Mouse (Mus musculus) E14TG2a.4 (cell line): ENCODE measurements around the gene Wnt9b.

Source experiments
- H3K27me3 ChIP-seq: 2 replicates; pipeline ENCODE4 v1.6.1; 2014; ENCODE audit warnings: low read length, control low read depth; ENCODE audit not compliant: insufficient read depth
- H3K36me3 ChIP-seq: 2 replicates; pipeline ENCODE4 v1.6.1; 2014; ENCODE audit warnings: low read length, control low read depth; ENCODE audit not compliant: insufficient read depth
- H3K4me1 ChIP-seq: replicated peaks from 2 replicates; pipeline ENCODE4 v1.6.1; 2014; ENCODE audit warnings: low read depth, low read length, control low read depth
- H3K4me3 ChIP-seq: replicated peaks from 2 replicates; pipeline ENCODE4 v1.5.1; 2014; ENCODE audit warnings: mild to moderate bottlenecking, low read length
- H3K9me3 ChIP-seq: 2 replicates; pipeline ENCODE4 v1.6.1; 2014; ENCODE audit warnings: low read length, control low read depth
- CTCF ChIP-seq: conservative IDR thresholded peaks from 2 replicates; pipeline ENCODE4 v1.5.1; 2014; ENCODE audit warnings: low read length
- NANOG ChIP-seq: IDR thresholded peaks from 2 replicates; pipeline ENCODE4 v1.6.1; 2014; ENCODE audit warnings: borderline replicate concordance, low read length, mixed read lengths
- POU5F1 ChIP-seq: IDR thresholded peaks from 2 replicates; pipeline ENCODE4 v1.6.1; 2014; ENCODE audit warnings: low read length, borderline replicate concordance

The Wnt9b gene

GRCm38 (mm10) chr11:103721468-103722039 lies 28.1 kb downstream of the Wnt9b start:
- TF ChIP-seq POU5F1 = no peak
- peak; percentile 91 for TF ChIP-seq CTCF
- peaks cover 13% of the 10 kb centered on the region for H3K4me1 ChIP-seq

GRCm38 (mm10) chr11:103719436-103719835 lies 30.2 kb downstream of the Wnt9b start:
- H3K4me3 ChIP-seq = no peak overlapping the region
- H3K36me3 ChIP-seq = no peaks in the 10 kb centered on the region
- peaks cover 13% of the 10 kb centered on the region for H3K4me1 ChIP-seq
- H3K9me3 ChIP-seq = no peaks in the 10 kb centered on the region
- TF ChIP-seq NANOG (no peak), POU5F1 (no peak), CTCF (no peak)
- peaks cover 54% of the 10 kb centered on the region for H3K27me3 ChIP-seq

More at GRCm38 (mm10) chr11:103721468-103722039, 28.1 kb downstream of the Wnt9b start:
- Histone ChIP-seq H3K9me3 (no peaks in the 10 kb centered on the region), H3K4me3 (peak overlapping the region; percentile 51; the same call in 1 of the 2 replicates), H3K36me3 (no peaks in the 10 kb centered on the region), H3K27me3 (peaks cover 42% of the 10 kb centered on the region)

- Histone ChIP-seq H3K36me3 (no peaks in the 10 kb centered on the region), H3K4me1 (peaks cover 12% of the 10 kb centered on the region), H3K9me3 (0 out of 2 replicates have a peak, but pooled peaks cover 4% of the 10 kb centered on the region), H3K27me3 (peaks cover 52% of the 10 kb centered on the region), H3K4me3 (no peak overlapping the region)
- TF ChIP-seq POU5F1 (no peak), NANOG (no peak), CTCF (no peak)
Observed at GRCm38 (mm10) chr11:103716971-103717370, 32.6 kb downstream of the Wnt9b start.

- Histone ChIP-seq H3K36me3 (no peaks in the 10 kb centered on the region), H3K27me3 (peaks cover 71% of the 10 kb centered on the region), H3K4me3 (no peak overlapping the region), H3K4me1 (peaks cover 7% of the 10 kb centered on the region), H3K9me3 (0 out of 2 replicates have a peak, but pooled peaks cover 4% of the 10 kb centered on the region)
- TF ChIP-seq POU5F1 (no peak), NANOG (no peak), CTCF (no peak)
Observed at GRCm38 (mm10) chr11:103714074-103714473, 35.5 kb downstream of the Wnt9b start.

- H3K27me3 ChIP-seq = peaks cover 61% of the 10 kb centered on the region
- 0 out of 2 replicates have a peak overlapping the region, but pooled peaks have one; percentile 13 for H3K4me3 ChIP-seq
- H3K4me1 ChIP-seq = peaks cover 10% of the 10 kb centered on the region
- H3K36me3 ChIP-seq = no peaks in the 10 kb centered on the region
- TF ChIP-seq CTCF = no peak
- 0 out of 2 replicates have a peak, but pooled peaks cover 4% of the 10 kb centered on the region for H3K9me3 ChIP-seq
Observed at GRCm38 (mm10) chr11:103711851-103712587, 37.6 kb downstream of the Wnt9b start.

- Histone ChIP-seq H3K4me3 (no peak overlapping the region), H3K36me3 (no peaks in the 10 kb centered on the region), H3K4me1 (peaks cover 15% of the 10 kb centered on the region), H3K9me3 (0 out of 2 replicates have a peak, but pooled peaks cover 4% of the 10 kb centered on the region), H3K27me3 (peaks cover 57% of the 10 kb centered on the region)
- no peak for TF ChIP-seq POU5F1
- TF ChIP-seq CTCF = no peak
- no peak for TF ChIP-seq NANOG
Observed at GRCm38 (mm10) chr11:103709982-103710381, 39.6 kb downstream of the Wnt9b start.

GRCm38 (mm10) chr11:103707005-103707404 lies 42.6 kb downstream of the Wnt9b start:
- TF ChIP-seq NANOG (no peak), CTCF (no peak), POU5F1 (no peak)
- Histone ChIP-seq H3K27me3 (peaks cover 64% of the 10 kb centered on the region), H3K9me3 (no peaks in the 10 kb centered on the region)

GRCm38 (mm10) chr11:103698226-103698625 lies 51.4 kb downstream of the Wnt9b start:
- Histone ChIP-seq H3K4me1 (peaks cover 17% of the 10 kb centered on the region), H3K9me3 (no peaks in the 10 kb centered on the region), H3K27me3 (peaks cover 13% of the 10 kb centered on the region), H3K4me3 (peak overlapping the region; percentile 92), H3K36me3 (peaks cover 21% of the 10 kb centered on the region)
- TF ChIP-seq POU5F1 = no peak

More at GRCm38 (mm10) chr11:103707005-103707404, 42.6 kb downstream of the Wnt9b start:
- Histone ChIP-seq H3K4me3 (no peak overlapping the region), H3K36me3 (no peaks in the 10 kb centered on the region), H3K4me1 (peaks cover 10% of the 10 kb centered on the region)
